Mouse (Mus musculus) CD4-positive helper T cell, adult 2 months (primary cell): ENCODE results near the gene Neurog1.

Source experiments
- DNase-seq: peaks from one replicate; pipeline ENCODE4 v3.0.0-alpha.2; 2012; ENCODE audit warnings: low read depth, missing footprints, low spot score

Gene Neurog1

DNA sequence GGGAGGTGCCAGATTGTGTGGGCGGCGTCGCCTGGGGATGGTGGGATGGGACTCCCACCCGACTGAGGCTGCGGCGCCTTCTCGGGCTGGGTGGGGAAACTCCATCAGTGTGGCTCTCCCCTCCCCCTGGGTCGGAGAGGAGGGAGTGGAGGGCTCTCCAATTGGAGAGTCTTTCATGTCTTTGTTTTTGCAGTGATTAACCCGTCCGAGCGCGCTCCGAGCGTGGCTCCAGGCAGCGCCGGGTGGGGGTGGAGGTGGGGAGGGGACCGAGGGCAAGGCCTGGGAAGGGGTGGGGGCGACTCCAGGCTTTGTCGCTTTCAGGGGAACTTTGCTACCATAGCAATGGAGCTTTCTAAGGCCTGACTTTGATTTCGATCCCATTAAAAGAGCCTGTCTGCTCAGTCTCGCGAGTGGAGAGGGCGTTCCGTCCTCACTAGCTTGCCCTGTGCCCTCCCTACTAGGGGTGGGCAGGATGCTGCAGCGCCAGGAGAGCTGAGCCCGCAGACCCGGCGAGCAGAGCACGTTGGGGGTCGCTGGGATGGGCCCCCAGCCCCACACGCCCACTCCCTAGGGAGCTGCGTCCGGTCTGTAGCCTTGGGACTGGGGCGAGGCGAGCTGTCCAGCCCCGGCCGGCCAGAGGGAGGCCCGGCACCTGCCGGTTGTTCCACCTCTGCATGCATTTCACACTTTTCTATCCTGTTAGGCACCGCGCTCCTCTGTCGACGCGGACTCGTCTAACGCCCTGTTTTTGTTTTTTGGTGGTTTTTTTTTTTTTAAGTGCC lies 30.6 kb downstream of the Neurog1 start:
- no peak for DNase-seq

DNA sequence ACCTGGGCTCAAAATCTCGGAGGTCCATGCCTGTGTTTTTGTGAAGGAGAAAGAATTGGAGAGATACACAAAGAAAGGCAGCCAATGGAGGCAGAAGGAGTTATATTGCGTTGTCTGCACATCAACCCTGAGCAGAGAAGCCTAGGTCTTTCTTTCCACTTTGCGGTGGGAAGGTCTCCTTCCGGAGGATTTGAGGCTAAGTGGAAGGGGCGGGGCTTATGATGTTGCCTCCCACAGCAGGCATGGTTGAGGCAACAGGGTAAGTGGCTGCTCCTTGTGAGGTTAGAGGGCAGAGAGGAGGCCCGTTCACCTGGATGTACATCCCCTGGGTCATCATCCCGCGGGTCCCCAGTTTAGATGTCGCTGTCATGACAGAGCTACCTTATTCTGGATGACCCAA lies 32.7 kb downstream of the Neurog1 start:
- DNase-seq, result peak; percentile 61

DNA sequence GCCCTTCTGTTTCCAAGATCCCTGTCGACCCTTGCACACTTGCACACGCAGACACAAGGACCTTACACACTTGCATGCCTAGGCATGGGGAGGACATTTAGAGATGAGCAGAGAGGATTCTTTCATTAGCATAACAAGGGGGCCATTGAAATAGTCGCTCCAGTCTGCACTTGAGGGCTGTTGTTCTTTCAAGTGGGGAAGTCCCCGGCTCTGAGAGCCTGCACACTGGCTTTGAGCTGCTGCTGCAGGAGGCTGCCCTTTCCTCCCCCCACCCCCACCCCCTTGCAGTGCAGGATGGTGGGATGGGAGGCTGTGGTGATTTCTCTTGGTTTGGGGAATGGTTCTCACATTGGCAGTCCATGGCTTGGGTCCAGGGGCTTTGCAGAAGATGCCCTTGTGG lies 35.9 kb downstream of the Neurog1 start:
- no peak for DNase-seq

GRCm38 (mm10) chr13:56214633-56215032 lies 37.3 kb downstream of the Neurog1 start:
- DNase-seq, result no peak

GRCm38 (mm10) chr13:56209067-56209411 lies 42.9 kb downstream of the Neurog1 start:
- DNase-seq, result no peak

- DNase-seq, result no peak
Measured at GRCm38 (mm10) chr13:56208225-56209066, 43.5 kb downstream of the Neurog1 start.
